Mouse (Mus musculus) lung, embryonic 14.5 days (tissue): ENCODE measurements around the gene Scarb2. TPM values are rescaled to one million over a fixed set of nuclear protein-coding genes. Genes with fewer than 3 reads are reported as not detected.

Experiments
- ATAC-seq: fragments of 200-750 bp; cut with Nextera tagmentation; 2 replicates; pipeline ENCODE4 v1.8.0; 2017; ENCODE audit warnings: mild to moderate bottlenecking, moderate TSS enrichment, moderate library complexity; ENCODE audit not compliant: insufficient read depth
- DNase-seq: peaks from one replicate; pipeline ENCODE4 v3.0.0-alpha.2; 2015
- H3K27ac ChIP-seq: fragments of 300-500 bp; sonication (generic); 2 replicates; pipeline ENCODE4 v1.5.1; 2014; ENCODE audit warnings: low read depth, mild to moderate bottlenecking, moderate library complexity
- H3K27me3 ChIP-seq: fragments of 300-500 bp; sonication (generic); 2 replicates; pipeline ENCODE4 v1.6.1; 2014; ENCODE audit warnings: low read length, control low read depth; ENCODE audit not compliant: insufficient read depth
- H3K36me3 ChIP-seq: fragments of 300-500 bp; sonication (generic); 2 replicates; pipeline ENCODE4 v1.6.1; 2014; ENCODE audit warnings: control low read depth; ENCODE audit not compliant: insufficient read depth
- H3K4me1 ChIP-seq: fragments of 300-500 bp; sonication (generic); 2 replicates; pipeline ENCODE4 v1.6.1; 2014; ENCODE audit warnings: antibody characterized with exemption, control low read depth; ENCODE audit not compliant: insufficient read depth
- H3K4me2 ChIP-seq: fragments of 300-500 bp; sonication (generic); 2 replicates; pipeline ENCODE4 v1.6.1; 2014; ENCODE audit warnings: mild to moderate bottlenecking
- H3K4me3 ChIP-seq: fragments of 300-500 bp; sonication (generic); 2 replicates; pipeline ENCODE4 v1.5.1; 2014; ENCODE audit warnings: low read depth, low read length
- H3K9ac ChIP-seq: fragments of 300-500 bp; sonication (generic); 2 replicates; pipeline ENCODE4 v1.6.1; 2014
- H3K9me3 ChIP-seq: fragments of 300-500 bp; sonication (generic); 2 replicates; pipeline ENCODE4 v1.6.1; 2016; ENCODE audit warnings: low read depth, low read length, control low read depth
- CTCF ChIP-seq: IDR thresholded peaks from 2 replicates; pipeline ENCODE4 v1.5.1; 2016; ENCODE audit warnings: antibody characterized with exemption, low read depth
- WGBS: fragments of 180-500 bp; shearing (Covaris S2); extraction: QIAGEN DNeasy Blood & Tissue Kit; methylation state at CpG from one replicate; pipeline ENCODE4 v1.1.7; 2014; 5-methylcytosine and 5-hydroxymethylcytosine counted together
- microRNA-seq: library from miRNA; unstranded; fragments of <30 nt; microRNA quantifications from one replicate; pipeline ENCODE4, GENCODE M21; 2016; ENCODE audit warnings: borderline number of aligned reads
- polyA plus RNA-seq: library from polyadenylated mRNA; unstranded; fragments of >200 nt; fragmentation: Nextera tagmentation; extraction: Ambion mirVana; gene quantifications from 2 replicates; pipeline ENCODE4 v1.2.1, GENCODE M21; 2014

The Scarb2 gene
- polyA plus RNA-seq, 1 experiment from 2014 or later, result 9.5 TPM

GRCm38 (mm10) chr5:92392542-92392941 is 114.1 kb downstream of the Scarb2 start:
- Histone ChIP-seq H3K27me3 (peaks cover 40% of the 10 kb centered on the region), H3K4me2 (peak overlapping the region; percentile 52), H3K4me3 (peak overlapping the region; percentile 24), H3K9me3 (no peaks in the 10 kb centered on the region), H3K36me3 (no peaks in the 10 kb centered on the region), H3K4me1 (no peaks in the 10 kb centered on the region), H3K9ac (no peak overlapping the region), H3K27ac (no peak overlapping the region)
- TF ChIP-seq CTCF, result no peak
- no peak for DNase-seq
- no peak; the same call in 1 of the 2 replicates for ATAC-seq
- 30% methylated on average over 18 of the region's 18 CpGs for WGBS

Small RNAs within 50 kb of the gene (microRNA-seq; reads per million reads assigned to microRNA genes)
- not detected for gene Mir6415

Other genes starting within 250 kb of the Scarb2 start
- 7.3 and 8.3 TPM in 2 replicates for gene Naaa, start 228.7 kb downstream of the Scarb2 start, polyA plus RNA-seq
- 44.8 and 45.3 TPM in 2 replicates for gene Sdad1, start 196.4 kb downstream of the Scarb2 start, polyA plus RNA-seq
- 0.43 TPM in 1 of 2 replicates, not detected in the other for gene Cxcl9, start 178.8 kb downstream of the Scarb2 start, polyA plus RNA-seq
- 1.4 and 5.4 TPM in 2 replicates for gene Art3, start 175.0 kb downstream of the Scarb2 start, polyA plus RNA-seq
- not detected in 2 replicates for gene Cxcl10, start 157.9 kb downstream of the Scarb2 start, polyA plus RNA-seq
- 57.8 and 61.9 TPM in 2 replicates for gene Nup54, start 71.6 kb downstream of the Scarb2 start, polyA plus RNA-seq
- gene Fam47e, start 48.2 kb upstream of the Scarb2 start, polyA plus RNA-seq, result 0.18 TPM in 1 of 2 replicates, not detected in the other
- gene Stbd1, start 96.2 kb upstream of the Scarb2 start, polyA plus RNA-seq, result 116 and 127 TPM in 2 replicates
- 2.3 and 2.6 TPM in 2 replicates for gene Ccdc158, start 168.4 kb upstream of the Scarb2 start, polyA plus RNA-seq
- gene Shroom3, start 176.6 kb upstream of the Scarb2 start, polyA plus RNA-seq, result 5.6 and 6.9 TPM in 2 replicates